Mouse (Mus musculus): ENCODE data around the gene Parp1.
"Not testable (repeated sequence)": the region's sequence is repeated elsewhere in the genome, so short reads cannot be mapped to it uniquely, and the experiment has no call there.

Parp1 gene

GRCm38 (mm10) chr1:180559454-180559853, 9.3 kb upstream of the Parp1 start:
- no peak for DNase-seq (ENCODE audit: low spot score)

- no peak for DNase-seq (ENCODE audit: low spot score)
Observed at GRCm38 (mm10) chr1:180561187-180561586, 7.5 kb upstream of the Parp1 start.

- DNase-seq (ENCODE audit: low spot score): no peak
Observed at GRCm38 (mm10) chr1:180564885-180565284, 3.8 kb upstream of the Parp1 start.

GRCm38 (mm10) chr1:180567761-180568160, 963 bp upstream of the Parp1 start:
- DNase-seq (ENCODE audit: low spot score): no peak

GRCm38 (mm10) chr1:180568248-180568647, 476 bp upstream of the Parp1 start:
- DNase-seq (ENCODE audit: low spot score): no peak

- DNase-seq (ENCODE audit: low spot score): peak; percentile 32
Observed at GRCm38 (mm10) chr1:180569453-180569852, 729 bp downstream of the Parp1 start.

- DNase-seq (ENCODE audit: low spot score): no peak
Observed at GRCm38 (mm10) chr1:180570181-180570580, 1.5 kb downstream of the Parp1 start.

- no peak for DNase-seq (ENCODE audit: low spot score)
Observed at GRCm38 (mm10) chr1:180571018-180571589, 2.4 kb downstream of the Parp1 start.

- DNase-seq (ENCODE audit: low spot score): not testable (repeated sequence)
Observed at GRCm38 (mm10) chr1:180571721-180572120, 3.0 kb downstream of the Parp1 start.

GRCm38 (mm10) chr1:180572154-180572553, 3.4 kb downstream of the Parp1 start:
- no peak for DNase-seq (ENCODE audit: low spot score)

GRCm38 (mm10) chr1:180576524-180576923, 7.8 kb downstream of the Parp1 start:
- DNase-seq (ENCODE audit: low spot score): no peak

- DNase-seq (ENCODE audit: low spot score): no peak
Observed at GRCm38 (mm10) chr1:180577837-180578236, 9.1 kb downstream of the Parp1 start.

- DNase-seq (ENCODE audit: low spot score): no peak
Observed at GRCm38 (mm10) chr1:180587792-180588442, 19.2 kb downstream of the Parp1 start.

GRCm38 (mm10) chr1:180600578-180600977, 31.9 kb downstream of the Parp1 start:
- no peak for DNase-seq (ENCODE audit: low spot score)

GRCm38 (mm10) chr1:180601806-180602205, 33.1 kb downstream of the Parp1 start:
- DNase-seq (ENCODE audit: low spot score): no peak

- DNase-seq (ENCODE audit: low spot score): peak; percentile 55
Observed at GRCm38 (mm10) chr1:180604579-180604978, 35.9 kb downstream of the Parp1 start.

GRCm38 (mm10) chr1:180606106-180606505, 37.4 kb downstream of the Parp1 start:
- DNase-seq (ENCODE audit: low spot score): no peak

- DNase-seq (ENCODE audit: low spot score): no peak
Observed at GRCm38 (mm10) chr1:180606796-180607577, 38.3 kb downstream of the Parp1 start.

- DNase-seq (ENCODE audit: low spot score): no peak
Observed at GRCm38 (mm10) chr1:180607578-180607879, 38.8 kb downstream of the Parp1 start.

GRCm38 (mm10) chr1:180611842-180612241, 43.1 kb downstream of the Parp1 start:
- not testable (repeated sequence) for DNase-seq (ENCODE audit: low spot score)

- no peak for DNase-seq (ENCODE audit: low spot score)
Observed at GRCm38 (mm10) chr1:180616762-180617161, 48.0 kb downstream of the Parp1 start.

GRCm38 (mm10) chr1:180622389-180622788, 53.7 kb downstream of the Parp1 start:
- DNase-seq (ENCODE audit: low spot score): no peak

- DNase-seq (ENCODE audit: low spot score): no peak
Observed at GRCm38 (mm10) chr1:180623911-180624310, 55.2 kb downstream of the Parp1 start.
